ENCODE assay signal across 17 mouse cellular contexts in genomic region chr4:93208399-93208798, GRCm38 (mm10).
"Had no signal": no experiment of that assay in that cellular context is flagged by ENCODE, and none has a peak within 500 bp of the region (broad histone marks: within the 10 kb centered on the region; RNA-seq: fewer than 3 reads in every experiment).

No protein-coding gene starts in this region.

- DNase-seq: gastrocnemius, adult 2 months; gastrocnemius, postnatal 10 days; gastrocnemius, postnatal 25 days; heart, adult 11 months; heart, adult 2 months; heart, postnatal 14 days; heart, postnatal 36 days; kidney, adult 11 months; kidney, adult 2 months; kidney, adult 9 months; kidney, postnatal 10 days; kidney, postnatal 25 days; kidney, postnatal 4 days; left cerebral cortex, postnatal 4 days had no signal

- ATAC-seq: hindbrain, postnatal 0 days; intestine, embryonic 16.5 days; liver, embryonic 12.5 days had no signal
